Mouse (Mus musculus) heart, adult 9 months (tissue): ENCODE measurements around the gene BC048562.
A peak's percentile ranks its signal among the peaks of the same experiment; 100 is the strongest.

ENCODE experiments used
- DNase-seq, 2 experiments: peaks; one replicate each; pipeline ENCODE4 v3.0.0; 2022; ENCODE audit warnings: low spot score in 2 of 2

BC048562 gene

DNA sequence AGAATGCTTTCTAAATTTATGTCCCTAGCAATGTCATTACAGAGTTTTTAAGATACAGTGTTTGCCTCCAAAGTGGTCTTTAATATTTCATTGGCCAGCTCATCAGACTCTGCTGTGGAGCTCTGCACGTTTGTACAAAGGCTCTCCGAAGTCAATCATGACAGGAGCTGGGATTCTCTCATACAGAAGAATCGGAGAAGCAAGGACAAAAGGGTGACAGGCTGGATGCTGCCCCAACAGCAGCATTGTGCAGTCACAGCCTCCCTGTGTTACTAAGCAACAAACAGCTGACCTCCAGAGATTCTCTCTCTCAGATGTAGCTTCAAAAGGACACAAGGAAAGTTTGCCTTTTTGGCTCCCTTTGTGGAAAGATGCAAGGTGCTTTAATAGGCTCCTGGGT is at the start of gene BC048562:
Gene BC048562, plus strand, starts transcription at position 301 of the 400 bp plus-strand sequence.
- no peak for DNase-seq

DNA sequence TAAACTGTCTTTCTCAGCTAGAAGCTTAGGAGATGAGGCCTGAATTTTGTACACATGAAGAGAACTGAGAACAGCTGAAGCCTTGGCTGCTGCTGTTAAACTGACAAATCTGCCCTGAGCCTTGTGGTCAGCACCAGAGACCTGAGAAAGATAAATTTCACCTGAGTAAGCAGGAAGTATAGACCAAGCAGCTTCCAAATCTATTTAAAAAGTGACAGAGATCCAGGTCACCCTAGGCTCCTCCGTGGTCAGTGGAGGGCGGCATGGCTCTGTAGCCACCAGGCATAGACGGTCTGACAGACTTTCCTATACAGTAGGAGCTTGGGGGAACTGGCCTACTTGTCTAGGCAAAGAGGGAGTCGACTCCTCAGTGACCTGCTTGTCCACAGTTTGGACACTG is 49.5 kb upstream of the BC048562 start:
- DNase-seq, result no peak

DNA sequence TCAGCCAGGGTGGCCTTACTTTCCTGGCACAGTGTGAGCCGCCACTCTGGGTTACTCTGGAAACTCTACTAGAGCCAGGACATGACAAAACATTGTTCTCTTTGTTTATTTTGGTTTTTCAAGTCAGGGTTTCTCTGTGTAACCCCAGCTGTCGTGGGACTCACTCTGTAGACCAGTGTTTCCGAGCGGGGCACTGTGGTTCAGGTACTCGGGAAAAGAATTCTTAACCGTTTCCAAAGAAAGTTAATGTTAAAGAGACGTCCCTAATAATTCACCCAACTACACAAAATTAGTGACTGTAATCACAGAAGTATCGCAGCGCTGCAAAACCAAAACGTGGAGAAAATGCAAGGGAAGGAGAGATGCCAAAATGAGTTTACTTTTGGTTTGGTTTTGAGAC is 47.7 kb upstream of the BC048562 start:
- DNase-seq, result no peak

DNA sequence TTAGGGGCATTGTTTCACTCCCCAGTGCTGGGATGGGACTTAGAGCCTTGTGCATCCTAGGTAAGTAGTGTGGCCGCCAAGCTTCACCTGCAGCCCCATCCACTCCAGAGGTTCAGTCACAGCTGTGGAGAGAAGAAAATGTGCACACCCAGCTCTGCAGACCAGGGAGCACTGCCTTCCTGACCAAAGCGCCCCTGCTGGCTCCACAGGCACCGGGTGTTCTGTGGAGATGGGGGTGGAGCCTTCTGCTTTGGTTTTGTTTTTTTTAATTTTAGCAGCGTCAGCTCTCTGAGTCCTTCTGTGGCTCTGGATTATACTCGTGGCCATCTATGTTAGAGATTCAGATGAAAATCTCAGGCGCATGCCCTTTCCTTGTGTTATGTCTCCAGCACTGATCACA is 47.1 kb upstream of the BC048562 start:
- no peak for DNase-seq

DNA sequence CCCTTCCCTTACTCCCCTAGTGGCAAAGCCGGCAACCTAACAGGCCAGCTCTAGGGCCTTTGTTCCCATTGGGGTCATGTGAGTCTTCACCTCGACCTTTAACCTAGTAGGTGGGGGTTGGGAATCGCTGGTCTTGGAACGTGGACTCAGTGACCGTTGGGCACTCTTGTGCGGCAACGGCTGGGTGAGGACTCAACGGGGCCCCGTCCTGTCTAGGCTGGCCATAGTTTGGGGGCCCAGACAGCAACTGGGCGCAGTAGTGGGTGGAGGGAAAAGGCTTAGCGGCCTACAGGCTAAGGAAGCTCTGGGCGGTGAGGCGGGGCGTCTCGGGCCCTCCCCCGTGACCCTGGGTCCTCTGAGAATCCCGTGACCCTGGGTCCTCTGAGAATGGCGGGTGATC is 43.6 kb upstream of the BC048562 start, which contains the start of gene 1700102P08Rik:
Gene 1700102P08Rik, plus strand, starts transcription at position 130 of the 400 bp plus-strand sequence.
- DNase-seq, result no peak

DNA sequence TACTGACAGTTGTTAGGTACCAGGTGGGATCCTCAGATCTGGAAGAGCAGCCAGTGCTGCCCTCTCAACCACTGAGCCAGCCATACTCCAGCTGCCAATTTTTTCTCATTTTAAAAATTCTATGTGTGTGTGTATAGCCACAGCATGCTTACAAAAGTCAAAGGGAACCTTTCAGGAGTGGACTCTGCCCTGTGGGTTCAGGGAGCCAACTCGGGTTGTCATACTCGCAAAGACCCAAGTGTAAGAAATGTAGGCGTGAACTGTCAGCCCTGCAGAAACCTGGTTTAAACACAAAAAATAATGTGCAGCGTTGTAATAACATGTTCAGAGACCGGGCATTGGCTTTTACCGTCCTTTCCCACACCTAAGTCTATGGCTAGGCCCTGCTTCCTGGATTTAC is 42.1 kb upstream of the BC048562 start:
- no peak for DNase-seq

DNA sequence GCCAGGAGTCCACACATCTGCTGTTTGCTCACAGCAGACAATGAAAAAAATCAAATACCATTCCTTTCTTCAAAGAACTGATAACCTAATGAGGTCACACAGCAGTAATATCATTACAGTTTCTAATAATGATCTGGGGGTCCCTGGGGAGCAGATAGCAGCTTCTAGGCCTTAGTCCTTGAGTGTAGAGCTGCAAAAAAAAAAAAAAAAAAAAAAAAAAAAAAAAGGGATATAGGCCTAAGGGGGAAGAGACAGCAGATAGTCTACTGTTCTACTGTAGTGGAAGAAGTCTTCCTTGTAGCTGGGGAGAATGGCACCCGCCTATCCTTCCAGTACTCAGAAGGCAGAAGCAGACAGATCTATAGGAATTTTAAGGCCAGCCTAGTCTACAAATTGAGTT is 40.9 kb upstream of the BC048562 start:
- DNase-seq, result no peak

DNA sequence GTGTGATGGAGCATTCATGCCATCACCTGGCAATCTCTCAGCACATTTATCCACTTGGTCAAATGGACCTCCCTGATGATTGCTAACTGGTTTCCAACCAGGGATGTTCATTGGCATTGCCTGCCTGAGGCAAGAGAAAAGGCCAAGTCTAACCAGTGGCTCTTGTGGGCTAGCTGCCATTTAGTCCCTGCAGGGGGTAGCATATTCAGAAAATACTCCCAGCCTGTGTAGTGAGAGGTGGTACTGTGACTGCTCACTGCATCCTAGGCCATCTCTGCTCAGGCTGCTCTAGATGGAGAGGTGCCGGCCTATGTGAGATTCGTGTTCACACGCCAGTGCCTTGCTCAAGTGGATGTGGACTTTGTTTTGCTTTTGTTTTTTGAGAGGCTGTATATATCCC is 38.0 kb upstream of the BC048562 start:
- no peak for DNase-seq

DNA sequence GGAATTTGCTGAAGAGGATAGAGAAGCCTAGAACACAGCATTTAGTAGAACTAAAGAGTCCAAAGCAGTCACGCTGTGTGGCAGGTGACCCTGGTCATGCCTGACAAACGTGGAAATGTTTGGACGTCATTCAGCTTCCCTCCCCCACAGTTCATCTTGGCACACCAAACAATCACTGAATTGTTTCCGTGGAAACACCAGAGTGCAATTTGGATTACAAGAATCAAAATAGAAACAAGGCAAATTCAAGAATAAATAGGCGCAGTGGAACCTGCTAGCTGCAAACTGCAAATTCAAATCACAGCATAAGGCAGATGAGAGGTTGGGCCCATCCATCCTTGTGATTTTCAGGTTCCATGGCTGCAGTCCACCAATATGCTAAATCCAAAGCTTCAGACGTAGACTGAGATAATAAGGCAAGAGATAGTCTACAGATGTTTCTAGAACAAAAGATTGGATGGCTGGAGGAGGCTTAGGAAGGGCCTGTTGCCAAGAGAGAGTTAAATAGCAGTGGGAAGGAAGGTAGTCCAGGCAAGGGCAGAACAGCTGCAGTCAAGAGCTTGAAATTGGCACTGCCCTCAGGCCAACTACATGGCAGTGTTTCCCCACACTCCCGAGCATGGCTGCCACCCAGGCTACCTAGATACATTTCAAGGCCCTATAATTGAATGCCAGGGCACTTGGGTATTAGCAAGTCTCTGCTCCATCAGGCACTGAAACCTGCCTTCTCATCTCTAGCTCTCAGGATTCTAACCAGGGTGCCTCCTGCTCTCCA is 34.9 kb upstream of the BC048562 start:
- DNase-seq, result peak; percentile 53 to 58

DNA sequence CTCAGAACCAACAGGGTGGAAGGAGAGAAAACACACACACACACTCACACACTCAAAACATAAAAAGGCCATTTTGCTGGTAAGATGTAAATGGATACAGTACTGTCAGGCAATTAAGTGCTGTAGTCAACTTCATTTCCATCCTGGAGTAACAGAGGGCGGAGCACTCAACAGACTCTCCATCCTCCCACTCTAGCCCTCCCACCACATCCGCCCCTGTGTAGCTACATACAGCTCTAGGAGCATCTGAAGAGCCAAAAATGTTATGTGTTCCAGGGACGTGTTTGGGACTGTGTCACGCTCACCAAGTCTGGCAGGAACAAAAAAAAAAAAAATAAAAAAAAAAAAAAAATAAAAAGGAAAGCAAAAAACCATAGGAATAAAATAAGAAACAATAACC is 33.2 kb upstream of the BC048562 start:
- no peak for DNase-seq

DNA sequence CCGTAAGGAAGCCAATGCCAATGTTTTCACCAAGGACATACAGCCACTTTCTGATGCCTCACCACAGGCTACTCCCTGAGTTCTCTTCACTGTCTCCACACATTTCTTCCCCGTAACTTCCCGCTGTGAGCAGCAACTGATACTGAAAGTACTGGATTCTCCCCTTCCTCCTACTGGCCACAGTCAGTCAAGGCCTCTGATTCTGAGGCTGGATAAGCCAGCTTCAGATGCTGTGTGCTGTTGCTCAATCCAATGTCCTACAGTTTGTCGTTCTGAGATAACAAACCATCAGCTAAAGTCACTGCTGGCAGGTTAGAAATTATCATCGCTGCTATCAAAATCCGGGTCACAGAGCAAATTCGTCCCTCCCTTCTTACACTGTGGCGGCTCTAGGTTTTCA is 31.8 kb upstream of the BC048562 start:
- no peak for DNase-seq

DNA sequence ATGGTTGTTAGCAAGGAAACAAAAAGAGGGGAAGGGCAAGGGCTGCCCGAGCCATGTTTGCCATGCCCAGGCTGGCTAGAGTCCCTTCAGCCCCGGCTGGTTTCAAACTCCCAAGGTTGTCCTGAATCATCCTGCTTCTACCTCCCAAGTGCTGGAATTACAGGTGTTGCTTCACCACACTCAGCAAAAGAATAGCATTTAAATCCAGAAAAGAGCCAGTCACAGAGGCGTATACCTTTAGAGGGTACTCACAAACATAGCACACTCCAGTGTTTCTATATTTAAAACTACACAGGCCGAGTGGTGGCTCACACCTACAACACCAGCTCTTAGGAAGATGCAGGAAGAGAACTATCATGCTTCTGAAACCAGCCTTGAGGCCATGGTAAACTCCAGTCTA is 26.7 kb upstream of the BC048562 start:
- no peak for DNase-seq

DNA sequence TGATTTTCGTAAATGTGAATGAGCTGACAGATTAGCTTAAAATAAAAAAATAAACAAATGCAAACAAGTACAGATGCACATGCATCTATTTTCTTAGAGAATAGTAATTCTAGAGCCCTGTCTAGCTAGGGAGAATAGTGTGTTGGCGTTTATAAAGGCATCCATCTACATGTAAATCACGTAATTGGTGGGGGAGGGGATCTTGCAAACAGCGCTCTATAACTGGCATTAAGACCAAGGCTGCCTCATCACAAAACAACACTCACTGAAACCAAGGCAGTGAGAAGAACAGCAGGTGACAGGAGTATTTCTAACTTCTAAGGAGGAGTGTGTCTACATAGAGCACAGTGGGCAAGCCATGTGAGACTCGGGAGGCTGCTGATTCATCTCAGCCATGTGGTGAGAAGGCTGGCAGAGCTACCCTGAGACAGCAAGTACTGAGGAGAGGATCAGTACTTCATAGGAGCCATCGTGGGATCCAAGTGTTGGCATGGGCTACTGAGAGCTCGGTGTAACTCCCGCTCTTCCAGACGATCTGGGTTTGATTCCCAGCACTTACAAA is 24.8 kb upstream of the BC048562 start:
- DNase-seq, result no peak

DNA sequence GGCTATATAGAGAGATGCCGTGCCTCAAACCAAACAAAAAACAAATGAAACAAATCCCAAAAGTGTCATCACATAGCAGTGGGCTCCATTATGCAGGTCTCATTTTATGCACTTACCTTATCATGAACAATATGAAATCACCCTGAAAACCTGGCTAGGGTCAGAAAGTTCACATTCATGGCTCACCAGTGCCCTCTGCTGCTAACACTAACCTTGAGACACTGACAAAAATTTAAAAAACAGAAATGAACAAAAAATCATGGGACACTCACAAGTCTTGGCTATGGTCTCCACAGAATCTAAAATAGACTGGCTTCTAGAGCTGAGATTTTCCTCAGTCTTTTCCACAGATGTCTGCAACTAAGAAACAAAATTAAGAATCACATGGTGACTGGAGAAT is 24.1 kb upstream of the BC048562 start:
- DNase-seq, result peak in 1 of 2 experiments; percentile 5

DNA sequence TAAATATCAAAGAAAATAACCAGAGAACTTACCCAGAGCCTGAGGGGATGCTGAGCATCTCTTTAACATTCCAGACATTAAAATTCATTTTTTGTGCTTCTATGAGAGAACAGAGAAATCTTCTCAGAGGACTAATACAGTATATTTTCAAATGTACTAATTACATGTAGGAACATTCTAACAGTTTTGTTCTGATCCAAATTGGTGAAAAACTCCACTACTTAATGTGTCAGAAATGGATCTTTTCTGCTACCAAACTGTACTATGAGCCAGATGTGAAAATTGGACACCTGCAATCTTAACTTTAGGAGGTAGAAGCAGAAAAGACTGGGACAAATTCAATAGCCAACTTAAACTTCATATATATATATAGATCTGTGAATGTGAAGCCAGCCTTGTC is 7.9 kb upstream of the BC048562 start, which contains the start of gene Ccdc36:
Gene Ccdc36, minus strand, starts transcription at position 101 of the 400 bp plus-strand sequence.
- DNase-seq, result no peak

DNA sequence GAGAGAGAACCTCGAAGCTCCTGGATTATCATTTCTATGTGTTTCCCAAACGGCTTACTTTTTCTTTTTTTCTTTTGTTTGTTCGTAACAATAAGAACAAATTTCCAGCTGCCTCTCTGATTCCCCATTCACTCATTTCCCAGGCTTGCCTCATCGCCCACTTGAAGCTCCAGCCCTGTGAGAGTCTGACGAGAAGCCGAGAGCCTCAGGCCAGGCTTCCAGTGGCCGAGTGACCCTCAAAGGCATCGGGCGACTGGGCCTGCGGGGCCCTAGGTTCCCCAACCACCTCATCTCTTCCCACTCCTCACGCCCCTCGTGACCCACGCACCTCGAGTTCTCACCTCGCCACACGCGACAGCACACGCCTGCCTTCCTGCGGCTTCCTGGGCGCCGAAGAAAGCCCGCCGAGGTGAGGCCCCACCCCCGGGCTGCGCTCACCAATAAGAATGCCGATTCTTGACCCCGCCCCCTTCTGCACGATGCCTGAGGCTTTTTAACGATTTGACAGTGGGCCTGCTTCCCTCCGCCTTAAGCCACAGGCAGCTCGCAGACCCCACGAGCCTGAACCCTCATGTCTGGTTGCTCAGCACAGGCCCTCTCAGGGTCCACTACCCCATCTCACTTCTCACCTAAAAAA is 4.7 kb upstream of the BC048562 start:
- no peak for DNase-seq

DNA sequence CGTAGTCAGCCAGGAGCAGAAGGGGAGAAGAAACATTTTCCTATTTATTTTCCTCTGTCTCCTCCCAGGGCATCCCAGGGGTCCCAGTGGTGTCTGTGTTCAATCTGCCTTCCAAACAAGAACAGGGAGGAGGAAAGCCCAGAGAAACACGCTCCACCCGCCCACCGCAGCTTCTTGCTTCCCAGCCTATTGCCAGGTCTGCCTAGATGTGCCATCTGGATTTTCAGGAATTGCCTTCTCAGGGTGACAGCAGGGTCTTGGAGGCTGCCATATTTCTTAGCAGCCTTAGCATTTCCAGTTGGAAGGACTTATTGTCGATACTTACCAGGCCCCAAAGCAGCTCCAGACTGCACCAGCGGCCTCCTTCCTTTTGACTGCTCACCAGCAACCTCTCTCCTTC is 2.9 kb downstream of the BC048562 start:
- no peak for DNase-seq

DNA sequence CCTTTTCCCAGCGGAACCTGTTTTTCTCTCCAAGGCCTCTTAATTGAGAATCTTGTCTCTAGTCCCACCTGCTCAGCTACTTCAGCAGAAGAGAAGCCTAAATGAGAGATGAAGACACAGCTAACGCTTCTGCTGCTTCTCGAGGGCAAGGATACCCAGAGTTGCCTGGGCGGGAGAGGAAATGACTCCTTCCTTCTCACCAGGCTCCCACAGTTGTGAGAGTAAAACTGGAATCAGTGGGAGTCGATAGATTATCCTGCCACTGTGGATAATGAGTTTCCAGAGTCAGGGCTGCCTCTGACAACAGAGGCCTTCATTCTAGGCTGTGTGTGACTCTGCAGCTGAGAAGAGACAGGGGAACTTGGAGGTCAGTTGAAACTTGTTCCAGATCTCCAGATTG is 4.2 kb downstream of the BC048562 start:
- no peak for DNase-seq

DNA sequence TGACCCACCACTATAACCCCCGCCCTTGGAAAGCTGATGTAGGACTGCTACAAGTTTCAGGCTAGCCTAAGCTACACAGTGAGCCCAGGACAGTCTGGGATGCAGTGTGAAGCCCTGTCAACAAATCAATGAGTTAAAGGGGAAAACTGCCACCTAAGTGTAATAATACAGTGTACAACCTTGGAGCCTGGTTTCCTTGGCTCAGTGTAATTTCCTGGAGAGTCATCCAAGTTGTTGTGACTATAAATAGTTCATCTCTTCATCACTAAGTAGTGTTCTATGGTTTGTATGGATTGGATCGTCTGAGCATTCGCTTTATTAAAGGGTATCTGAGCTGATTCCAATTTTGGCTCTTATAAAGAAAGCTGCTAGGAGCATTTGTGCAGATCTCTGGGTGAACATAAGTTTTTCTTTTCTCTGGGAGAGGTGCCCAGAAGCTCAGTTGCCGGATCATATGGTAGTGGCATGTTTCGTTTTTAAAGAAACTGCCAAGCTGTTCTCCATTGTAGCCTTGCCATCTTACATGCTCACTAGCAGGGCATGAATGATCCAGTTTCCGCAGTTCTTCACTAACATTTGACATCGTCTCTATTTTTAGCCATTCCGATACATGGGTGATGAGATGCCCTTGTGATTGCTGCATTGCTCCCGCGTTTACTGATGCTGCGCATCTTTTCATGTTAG is 5.1 kb downstream of the BC048562 start:
- no peak for DNase-seq

DNA sequence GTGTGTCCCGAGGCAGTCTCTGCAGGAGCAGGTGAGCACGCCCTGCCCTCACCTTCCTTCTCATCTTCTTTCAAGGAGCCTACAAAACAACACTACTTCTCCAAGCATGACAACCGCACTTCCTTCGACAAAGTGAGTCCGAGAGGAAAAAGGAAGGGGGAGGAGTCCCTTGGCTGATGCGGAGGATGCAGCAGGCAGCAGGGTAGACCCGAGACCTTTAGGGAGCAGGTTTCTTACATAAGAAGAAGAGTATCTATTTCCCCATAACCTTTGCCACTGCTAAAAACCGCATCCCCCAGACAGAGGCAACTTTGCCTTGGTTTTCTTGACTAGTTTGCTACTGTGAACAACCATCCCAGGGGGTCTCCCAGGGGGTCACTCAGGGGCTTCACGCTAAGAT is 8.8 kb downstream of the BC048562 start:
- DNase-seq, result no peak

DNA sequence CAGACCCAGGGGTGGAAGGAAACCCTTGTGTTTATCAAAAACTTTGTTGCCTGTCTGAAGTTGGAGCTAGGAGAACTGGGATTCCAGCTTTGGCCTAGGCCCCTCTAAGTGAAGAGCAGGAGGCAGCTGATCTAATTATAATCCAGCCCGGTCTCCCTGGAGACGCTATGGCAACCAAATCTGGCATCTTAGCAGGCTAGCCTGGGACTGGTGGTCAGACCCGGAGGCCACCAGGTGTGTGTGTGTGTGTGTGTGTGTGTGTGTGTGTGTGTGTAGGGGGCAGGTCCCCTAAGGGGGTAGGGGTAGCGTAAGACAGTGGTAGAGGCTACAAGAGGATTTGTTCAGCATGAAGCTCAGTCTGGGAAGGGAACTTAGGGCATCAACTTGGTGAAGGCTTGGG is 13.6 kb downstream of the BC048562 start:
- no peak for DNase-seq
